Mouse (Mus musculus): ENCODE measurements around the gene Tuba3a.
"Not testable (repeated sequence)": the region's sequence is repeated elsewhere in the genome, so short reads cannot be mapped to it uniquely, and the experiment has no call there.

Tuba3a gene

GRCm38 (mm10) chr6:125305465-125305864 is 19.6 kb upstream of the Tuba3a start:
- no peak for DNase-seq

- not testable (repeated sequence) for DNase-seq
Measured at GRCm38 (mm10) chr6:125304408-125304807, 18.6 kb upstream of the Tuba3a start.

- DNase-seq: no peak
Measured at GRCm38 (mm10) chr6:125303242-125303641, 17.4 kb upstream of the Tuba3a start.

- DNase-seq: peak; percentile 51
Measured at GRCm38 (mm10) chr6:125302231-125302982, 16.6 kb upstream of the Tuba3a start.

- DNase-seq: no peak
Measured at GRCm38 (mm10) chr6:125300982-125301381, 15.1 kb upstream of the Tuba3a start.

- DNase-seq: no peak
Measured at GRCm38 (mm10) chr6:125297149-125297820, 11.4 kb upstream of the Tuba3a start.

GRCm38 (mm10) chr6:125294049-125294448 is 8.2 kb upstream of the Tuba3a start:
- no peak for DNase-seq

GRCm38 (mm10) chr6:125292256-125292655 is 6.4 kb upstream of the Tuba3a start:
- DNase-seq: no peak

- DNase-seq: no peak
Measured at GRCm38 (mm10) chr6:125291329-125291728, 5.5 kb upstream of the Tuba3a start.

- no peak for DNase-seq
Measured at GRCm38 (mm10) chr6:125288730-125289129, 2.9 kb upstream of the Tuba3a start.

- DNase-seq: no peak
Measured at GRCm38 (mm10) chr6:125286944-125287343, 1.1 kb upstream of the Tuba3a start.

- DNase-seq: no peak
Measured at GRCm38 (mm10) chr6:125284751-125285150, 1.1 kb downstream of the Tuba3a start.

GRCm38 (mm10) chr6:125284250-125284649 is 1.6 kb downstream of the Tuba3a start:
- DNase-seq: no peak

GRCm38 (mm10) chr6:125282721-125283120 is 3.1 kb downstream of the Tuba3a start:
- DNase-seq: not testable (repeated sequence)

GRCm38 (mm10) chr6:125279729-125280128 is 6.1 kb downstream of the Tuba3a start:
- DNase-seq: no peak

GRCm38 (mm10) chr6:125274841-125275563 is 10.8 kb downstream of the Tuba3a start:
- DNase-seq: peak; percentile 73

- no peak for DNase-seq
Measured at GRCm38 (mm10) chr6:125272228-125272785, 13.5 kb downstream of the Tuba3a start.

- DNase-seq: peak; percentile 96
Measured at GRCm38 (mm10) chr6:125271455-125272227, 14.2 kb downstream of the Tuba3a start.

GRCm38 (mm10) chr6:125268799-125269198 is 17.0 kb downstream of the Tuba3a start:
- DNase-seq: no peak

GRCm38 (mm10) chr6:125267469-125267868 is 18.4 kb downstream of the Tuba3a start:
- no peak for DNase-seq

GRCm38 (mm10) chr6:125266600-125266999 is 19.2 kb downstream of the Tuba3a start:
- DNase-seq: not testable (repeated sequence)

GRCm38 (mm10) chr6:125266091-125266490 is 19.8 kb downstream of the Tuba3a start:
- no peak for DNase-seq
